Mouse (Mus musculus) lung, adult 2 months (tissue): Measurements from ENCODE around the gene Prkar2a. TPM values are rescaled to one million over a fixed set of nuclear protein-coding genes. Genes with fewer than 3 reads are reported as not detected.

Source experiments
- DNase-seq: peaks from one replicate; pipeline ENCODE4 v3.0.0; 2022
- H3K4me1 ChIP-seq: fragments of 200-500 bp; 2 replicates; pipeline ENCODE4 v1.6.1; 2011; ENCODE audit warnings: low read length; ENCODE audit not compliant: control insufficient read depth, insufficient read depth
- H3K4me3 ChIP-seq: fragments of 200-500 bp; replicated peaks from 2 replicates; pipeline ENCODE3; 2011; ENCODE audit warnings: low read depth, mild to moderate bottlenecking, control low read depth, low read length; ENCODE audit errors: extremely low read depth
- CTCF ChIP-seq: fragments of 200-500 bp; IDR thresholded peaks from 2 replicates; pipeline ENCODE4 v1.5.1; 2011; ENCODE audit warnings: mild to moderate bottlenecking, low read length, control low read depth; ENCODE audit not compliant: insufficient read depth
- POLR2A ChIP-seq: fragments of 200-500 bp; IDR thresholded peaks from 2 replicates; pipeline ENCODE4 v1.6.1; 2011; ENCODE audit warnings: low read depth, mild to moderate bottlenecking, control low read depth, low read length, borderline replicate concordance; ENCODE audit errors: extremely low read depth
- WGBS: fragments of 180-500 bp; shearing (Covaris S2); methylation state at CpG from one replicate; pipeline ENCODE4 v1.1.7; 2018; 5-methylcytosine and 5-hydroxymethylcytosine counted together
- polyA plus RNA-seq: library from polyadenylated mRNA; depleted of rRNA; stranded (reverse); fragments of >200 nt; gene quantifications from 2 replicates; pipeline ENCODE4 v1.2.3, GENCODE M21; 2012; rRNA removed

Gene Prkar2a
- polyA plus RNA-seq, 1 experiment = 26.1 TPM

GRCm38 (mm10) chr9:108799564-108799963, 110.5 kb downstream of the Prkar2a start:
- H3K4me1 ChIP-seq = peaks cover 10% of the 10 kb centered on the region
- no peak for DNase-seq
- no peak overlapping the region for H3K4me3 ChIP-seq
- no peak for TF ChIP-seq CTCF
- no peak for TF ChIP-seq POLR2A
- 69% methylated on average over 3 of the region's 3 CpGs for WGBS

Other genes starting within 250 kb of the Prkar2a start
- 26.8 and 27.2 TPM in 2 replicates for gene Ccdc71, start 228.8 kb upstream of the Prkar2a start, polyA plus RNA-seq
- 108 and 109 TPM in 2 replicates for gene Klhdc8b, start 227.7 kb upstream of the Prkar2a start, polyA plus RNA-seq
- gene Lamb2, start 209.6 kb upstream of the Prkar2a start, polyA plus RNA-seq = 189 and 231 TPM in 2 replicates
- 134 and 161 TPM in 2 replicates for gene Usp19, start 198.7 kb upstream of the Prkar2a start, polyA plus RNA-seq
- gene Qars, start 181.6 kb upstream of the Prkar2a start, polyA plus RNA-seq = 140 and 204 TPM in 2 replicates
- 64.4 and 76.6 TPM in 2 replicates for gene Qrich1, start 172.5 kb upstream of the Prkar2a start, polyA plus RNA-seq
- 63.3 and 66.6 TPM in 2 replicates for gene Impdh2, start 129.0 kb upstream of the Prkar2a start, polyA plus RNA-seq
- gene Ndufaf3, start 121.9 kb upstream of the Prkar2a start, polyA plus RNA-seq = 45.5 and 46.3 TPM in 2 replicates
- 183 and 199 TPM in 2 replicates for gene Dalrd3, start 119.4 kb upstream of the Prkar2a start, polyA plus RNA-seq
- 58.7 and 67.6 TPM in 2 replicates for gene Wdr6, start 110.6 kb upstream of the Prkar2a start, polyA plus RNA-seq
- gene P4htm, start 91.6 kb upstream of the Prkar2a start, polyA plus RNA-seq = 19.6 and 22.4 TPM in 2 replicates
- 24.6 and 35.4 TPM in 2 replicates for gene Arih2, start 39.9 kb upstream of the Prkar2a start, polyA plus RNA-seq
- gene Slc25a20, start 27.2 kb upstream of the Prkar2a start, polyA plus RNA-seq = 22.3 and 24.4 TPM in 2 replicates
- gene Ip6k2, start 94.5 kb downstream of the Prkar2a start, polyA plus RNA-seq = 66.1 and 69.4 TPM in 2 replicates
- gene Nckipsd, start 119.1 kb downstream of the Prkar2a start, polyA plus RNA-seq = 34.1 and 42.9 TPM in 2 replicates
- 0.71 and 0.73 TPM in 2 replicates for gene Celsr3, start 137.0 kb downstream of the Prkar2a start, polyA plus RNA-seq
- gene Slc26a6, start 164.0 kb downstream of the Prkar2a start, polyA plus RNA-seq = 12.6 and 17.0 TPM in 2 replicates
- gene Tmem89, start 225.3 kb downstream of the Prkar2a start, polyA plus RNA-seq = 0.17 and 0.26 TPM in 2 replicates
- 290 and 399 TPM in 2 replicates for gene Uqcrc1, start 247.3 kb downstream of the Prkar2a start, polyA plus RNA-seq